Mouse (Mus musculus) liver, embryonic 11.5 days (tissue): ENCODE results near the gene 4930432M17Rik. TPM values are rescaled to one million over a fixed set of nuclear protein-coding genes. Genes with fewer than 3 reads are reported as not detected.

Experiments
- ATAC-seq: fragments of 200-750 bp; cut with Nextera tagmentation; replicated peaks from 2 replicates; pipeline ENCODE4 v1.8.0; 2017; ENCODE audit warnings: moderate number of reproducible peaks, mild to moderate bottlenecking, moderate TSS enrichment, moderate library complexity; ENCODE audit not compliant: low FRiP score
- DNase-seq: peaks from one replicate; pipeline ENCODE4 v3.0.0-alpha.2; 2017; ENCODE audit warnings: low spot score
- H3K27ac ChIP-seq: fragments of 300-500 bp; sonication (generic); 2 replicates; pipeline ENCODE4 v1.5.1; 2014; ENCODE audit warnings: mild to moderate bottlenecking, low read depth, low read length, control low read depth
- H3K27me3 ChIP-seq: fragments of 300-500 bp; sonication (generic); replicated peaks from 2 replicates; pipeline ENCODE4 v1.6.1; 2014; ENCODE audit warnings: low read length, mixed read lengths; ENCODE audit not compliant: control insufficient read depth, insufficient read depth
- H3K36me3 ChIP-seq: fragments of 300-500 bp; sonication (generic); 2 replicates; pipeline ENCODE4 v1.6.1; 2014; ENCODE audit warnings: mild to moderate bottlenecking, low read length, moderate library complexity, mixed read lengths; ENCODE audit not compliant: control insufficient read depth, insufficient read depth
- H3K4me1 ChIP-seq: fragments of 300-500 bp; sonication (generic); replicated peaks from 2 replicates; pipeline ENCODE4 v1.6.1; 2014; ENCODE audit warnings: low read length, mixed read lengths; ENCODE audit not compliant: control insufficient read depth, insufficient read depth
- H3K4me2 ChIP-seq: fragments of 300-500 bp; sonication (generic); 2 replicates; pipeline ENCODE4 v1.6.1; 2014; ENCODE audit warnings: mild to moderate bottlenecking, control low read depth, moderate library complexity
- H3K4me3 ChIP-seq: fragments of 300-500 bp; sonication (generic); 2 replicates; pipeline ENCODE4 v1.5.1; 2014; ENCODE audit warnings: low read depth, low read length, control low read depth
- H3K9ac ChIP-seq: fragments of 300-500 bp; sonication (generic); 2 replicates; pipeline ENCODE4 v1.6.1; 2014; ENCODE audit warnings: low read depth, low read length, control low read depth
- H3K9me3 ChIP-seq: fragments of 300-500 bp; sonication (generic); 2 replicates; pipeline ENCODE4 v1.6.1; 2016; ENCODE audit warnings: low read length, inconsistent platforms, mixed read lengths; ENCODE audit not compliant: control insufficient read depth
- WGBS: fragments of 180-500 bp; shearing (Covaris S2); extraction: QIAGEN DNeasy Blood & Tissue Kit; methylation state at CpG from one replicate; pipeline ENCODE4 v1.1.7; 2014; 5-methylcytosine and 5-hydroxymethylcytosine counted together
- polyA plus RNA-seq: library from polyadenylated mRNA; unstranded; fragments of >200 nt; fragmentation: Nextera tagmentation; extraction: Ambion mirVana; gene quantifications from 2 replicates; pipeline ENCODE4 v1.2.1, GENCODE M21; 2014

The 4930432M17Rik gene
- polyA plus RNA-seq, 1 experiment from 2014 or later: not detected

DNA sequence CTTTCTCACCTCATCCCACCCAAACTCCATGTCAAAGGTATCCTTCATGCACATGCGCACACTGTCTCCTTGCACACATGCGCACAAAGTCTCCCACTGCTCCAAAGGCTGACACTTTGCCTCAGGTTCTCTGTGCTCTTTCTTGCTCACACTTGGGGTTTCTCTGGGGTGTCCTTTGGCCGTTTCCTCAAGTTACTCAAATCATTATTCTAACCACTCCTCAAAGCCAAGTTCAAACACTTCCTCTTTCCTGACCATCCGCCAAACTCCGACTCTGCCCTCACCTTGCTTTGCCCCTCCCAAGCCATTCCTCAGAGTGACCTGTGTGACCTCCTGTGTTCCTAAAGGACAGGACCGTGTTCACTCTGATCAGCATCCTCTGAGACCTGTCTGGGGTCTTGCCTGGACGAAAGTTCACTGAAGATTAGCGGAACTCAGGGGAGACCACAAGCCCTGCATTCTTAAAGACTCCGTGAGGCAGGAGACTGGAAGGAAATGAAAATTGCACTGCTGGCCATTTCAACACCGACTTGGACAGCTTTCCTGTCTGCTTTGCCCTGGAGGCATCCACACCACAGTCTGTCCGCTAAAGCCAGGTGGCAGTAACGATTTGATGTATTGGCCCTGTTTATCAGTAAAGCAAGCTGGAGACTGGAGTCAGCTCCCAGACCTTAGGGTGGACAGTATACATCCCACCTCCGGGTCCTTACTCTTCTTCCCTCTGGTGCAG, 22.6 kb downstream of the 4930432M17Rik start:
- H3K4me1 ChIP-seq: peaks cover 3% of the 10 kb centered on the region; the same call in 1 of the 2 replicates
- H3K36me3 ChIP-seq: no peaks in the 10 kb centered on the region
- H3K9me3 ChIP-seq: no peaks in the 10 kb centered on the region
- 52% methylated on average over 13 of the region's 13 CpGs for WGBS
- no peak overlapping the region for H3K4me2 ChIP-seq
- no peak for ATAC-seq
- no peak overlapping the region for H3K4me3 ChIP-seq
- H3K9ac ChIP-seq: no peak overlapping the region
- H3K27me3 ChIP-seq: no peaks in the 10 kb centered on the region
- H3K27ac ChIP-seq: no peak overlapping the region
- no peak for DNase-seq

DNA sequence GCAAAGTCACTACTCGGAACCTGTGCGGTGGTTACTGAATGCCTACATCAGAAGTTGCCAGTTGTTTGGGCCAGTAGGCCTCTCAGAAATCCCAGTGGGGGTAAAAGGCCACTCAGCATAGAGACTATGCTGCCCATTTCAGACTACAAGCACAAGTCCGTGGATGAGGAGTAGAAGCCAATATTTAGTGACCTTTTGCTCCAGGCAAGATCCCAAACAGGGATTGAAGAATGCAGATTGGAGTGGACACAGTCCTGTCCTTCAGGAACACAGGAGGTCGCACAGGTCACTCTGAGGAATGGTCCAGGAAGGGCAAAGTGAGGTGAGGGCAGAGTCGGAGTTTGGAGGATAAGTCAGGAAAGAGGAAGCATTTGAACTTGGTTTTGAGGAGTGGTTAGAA, 23.2 kb downstream of the 4930432M17Rik start:
- 73% methylated on average over 5 of the region's 5 CpGs for WGBS
- no peak overlapping the region for H3K27ac ChIP-seq
- peaks cover 3% of the 10 kb centered on the region; the same call in 1 of the 2 replicates for H3K4me1 ChIP-seq
- H3K27me3 ChIP-seq: no peaks in the 10 kb centered on the region
- ATAC-seq (no peak), DNase-seq (no peak)
- no peak overlapping the region for H3K9ac ChIP-seq
- no peak overlapping the region for H3K4me2 ChIP-seq
- no peaks in the 10 kb centered on the region for H3K36me3 ChIP-seq
- H3K9me3 ChIP-seq: no peaks in the 10 kb centered on the region
- H3K4me3 ChIP-seq: no peak overlapping the region

DNA sequence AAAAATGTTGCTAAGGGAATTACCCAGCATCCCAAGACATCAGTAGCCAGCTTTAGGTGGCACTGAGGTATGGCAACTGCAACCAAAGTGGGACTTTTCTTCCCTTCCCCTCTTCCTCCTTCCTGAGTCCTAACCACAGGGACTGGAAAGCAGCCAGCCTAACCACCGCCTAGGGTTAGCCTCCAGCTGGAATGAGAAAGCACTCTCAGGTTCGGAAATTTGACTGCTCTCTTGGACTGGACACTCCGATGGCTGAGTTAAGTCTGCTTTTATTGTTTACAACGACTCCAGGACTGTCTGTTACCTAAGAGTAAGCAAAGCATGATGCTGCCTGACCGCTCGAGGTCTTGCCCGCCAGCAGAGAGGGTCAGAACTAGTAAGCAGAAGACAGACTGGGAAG, 26.6 kb downstream of the 4930432M17Rik start:
- H3K4me1 ChIP-seq: no peaks in the 10 kb centered on the region
- WGBS: 78% methylated on average over 7 of the region's 7 CpGs
- H3K36me3 ChIP-seq: no peaks in the 10 kb centered on the region
- ATAC-seq: no peak
- H3K9ac ChIP-seq: no peak overlapping the region
- no peaks in the 10 kb centered on the region for H3K27me3 ChIP-seq
- no peak overlapping the region for H3K4me2 ChIP-seq
- DNase-seq: no peak
- H3K4me3 ChIP-seq: no peak overlapping the region
- no peaks in the 10 kb centered on the region for H3K9me3 ChIP-seq
- H3K27ac ChIP-seq: no peak overlapping the region

DNA sequence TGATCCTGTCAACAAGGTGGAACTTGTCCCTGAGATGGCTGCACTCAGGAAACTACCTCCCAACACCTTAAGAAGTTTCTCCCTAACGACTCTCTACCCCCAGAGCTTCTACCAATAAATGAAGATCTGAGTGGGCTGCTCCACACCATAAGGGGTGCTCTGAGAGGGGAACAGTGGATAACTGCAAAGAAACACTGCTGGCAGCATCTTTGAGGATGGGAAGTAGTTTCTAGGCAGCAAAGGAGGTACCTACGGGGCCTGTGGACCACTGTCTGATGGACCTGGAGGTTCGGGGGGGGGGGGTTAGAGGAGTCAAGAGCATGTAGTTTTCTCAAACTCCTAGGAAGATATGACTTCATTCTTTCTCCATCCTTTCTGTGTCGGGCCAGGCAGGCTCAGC, 28.8 kb downstream of the 4930432M17Rik start:
- no peak for DNase-seq
- no peaks in the 10 kb centered on the region for H3K27me3 ChIP-seq
- no peak overlapping the region for H3K27ac ChIP-seq
- no peak overlapping the region for H3K9ac ChIP-seq
- no peaks in the 10 kb centered on the region for H3K36me3 ChIP-seq
- ATAC-seq: no peak
- no peak overlapping the region for H3K4me2 ChIP-seq
- no peaks in the 10 kb centered on the region for H3K9me3 ChIP-seq
- no peaks in the 10 kb centered on the region for H3K4me1 ChIP-seq
- 73% methylated on average over 4 of the region's 4 CpGs for WGBS
- no peak overlapping the region for H3K4me3 ChIP-seq

DNA sequence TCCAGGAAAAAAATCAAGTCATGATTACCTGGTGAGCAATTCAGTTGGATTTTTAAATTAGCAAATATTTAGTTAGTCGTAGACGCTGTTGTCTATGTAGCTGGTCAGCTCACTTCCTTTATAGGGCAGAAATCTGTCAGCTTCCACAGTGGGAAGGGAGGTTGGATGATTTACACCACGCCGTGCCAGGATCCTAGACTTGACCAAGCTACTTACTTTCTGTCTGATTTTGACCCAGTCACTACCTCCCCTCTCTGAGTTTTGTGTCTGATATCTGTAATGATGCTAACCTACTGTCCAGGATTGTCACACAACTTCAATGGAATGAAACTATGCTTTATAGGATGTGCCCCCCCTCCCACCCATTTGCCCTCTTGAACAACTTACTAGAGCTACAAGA, 29.3 kb downstream of the 4930432M17Rik start:
- Histone ChIP-seq H3K27me3 (no peaks in the 10 kb centered on the region), H3K9ac (no peak overlapping the region), H3K9me3 (no peaks in the 10 kb centered on the region), H3K36me3 (no peaks in the 10 kb centered on the region), H3K4me2 (no peak overlapping the region), H3K4me3 (no peak overlapping the region), H3K4me1 (no peaks in the 10 kb centered on the region), H3K27ac (no peak overlapping the region)
- ATAC-seq (no peak), DNase-seq (no peak)
- WGBS: 85% methylated on average over 4 of the region's 4 CpGs

DNA sequence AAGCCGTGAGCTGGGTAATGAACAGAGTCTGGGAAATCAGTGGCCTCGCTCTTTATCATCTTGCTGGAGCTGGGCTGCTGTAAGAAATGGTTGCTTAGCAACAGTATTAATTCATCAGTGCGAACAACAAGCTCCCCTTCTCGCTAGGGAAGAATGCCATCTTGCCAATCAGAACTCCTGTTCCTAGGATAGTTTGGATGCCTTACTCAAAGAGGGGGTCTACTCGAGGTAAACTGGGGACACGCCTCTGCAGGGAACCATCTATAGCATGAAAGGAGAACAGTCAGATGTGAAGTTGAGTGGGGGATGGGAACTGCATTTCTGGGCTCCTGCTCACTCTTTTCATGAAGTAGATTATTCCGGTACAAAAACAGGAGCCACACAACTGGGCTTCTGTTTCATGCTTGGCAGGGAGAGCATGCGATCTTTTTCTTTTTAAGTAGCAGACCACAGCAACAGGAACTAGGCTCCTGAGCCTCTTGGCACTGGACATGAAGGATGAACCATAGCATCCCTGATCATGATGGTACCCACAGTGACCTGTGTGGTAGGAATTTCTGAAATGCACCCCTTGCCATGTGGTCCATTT, 29.9 kb downstream of the 4930432M17Rik start:
- ATAC-seq: no peak
- H3K4me2 ChIP-seq: no peak overlapping the region
- H3K9me3 ChIP-seq: no peaks in the 10 kb centered on the region
- H3K4me3 ChIP-seq: no peak overlapping the region
- no peaks in the 10 kb centered on the region for H3K36me3 ChIP-seq
- H3K4me1 ChIP-seq: no peaks in the 10 kb centered on the region
- no peak overlapping the region for H3K9ac ChIP-seq
- no peak overlapping the region for H3K27ac ChIP-seq
- DNase-seq: no peak
- WGBS: 59% methylated on average over 8 of the region's 8 CpGs
- H3K27me3 ChIP-seq: no peaks in the 10 kb centered on the region

DNA sequence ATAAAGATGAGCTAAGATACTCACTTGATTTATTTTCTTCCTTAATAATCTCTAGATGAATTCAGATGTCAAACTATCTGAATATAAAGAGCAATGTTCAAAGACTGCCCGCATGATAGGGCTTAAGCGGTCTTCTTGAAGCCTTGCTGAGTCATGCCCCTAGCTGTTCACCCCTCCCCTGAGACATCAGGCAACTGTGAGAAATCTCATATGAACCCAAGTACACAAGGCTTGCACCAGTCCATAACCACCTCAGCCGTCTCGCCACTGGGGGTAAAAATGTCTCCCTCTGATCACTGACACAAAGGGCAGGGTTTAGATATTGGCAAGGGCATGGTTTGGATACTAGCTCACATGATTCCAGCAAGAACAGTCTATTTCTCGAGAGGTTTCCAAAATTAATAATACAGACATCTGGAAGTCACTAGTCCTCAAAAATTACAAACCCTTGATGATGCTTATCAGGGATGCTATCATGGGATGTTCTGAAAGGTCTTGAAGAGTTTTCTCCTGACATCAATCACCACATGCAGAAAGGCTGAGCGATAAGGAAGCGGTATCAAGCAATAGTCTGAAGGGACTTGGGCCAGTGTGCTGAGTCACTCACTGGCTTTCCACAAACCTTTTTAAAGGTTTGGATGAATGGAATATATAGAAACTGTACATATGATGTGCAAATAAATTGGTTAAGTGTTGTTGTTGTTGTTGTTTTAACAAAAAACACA, 32.8 kb downstream of the 4930432M17Rik start:
- no peak for ATAC-seq
- Histone ChIP-seq H3K4me1 (no peaks in the 10 kb centered on the region), H3K4me3 (no peak overlapping the region), H3K27me3 (no peaks in the 10 kb centered on the region), H3K9me3 (no peaks in the 10 kb centered on the region), H3K4me2 (no peak overlapping the region), H3K36me3 (no peaks in the 10 kb centered on the region), H3K9ac (no peak overlapping the region), H3K27ac (no peak overlapping the region)
- 74% methylated on average over 7 of the region's 7 CpGs for WGBS
- DNase-seq: no peak

DNA sequence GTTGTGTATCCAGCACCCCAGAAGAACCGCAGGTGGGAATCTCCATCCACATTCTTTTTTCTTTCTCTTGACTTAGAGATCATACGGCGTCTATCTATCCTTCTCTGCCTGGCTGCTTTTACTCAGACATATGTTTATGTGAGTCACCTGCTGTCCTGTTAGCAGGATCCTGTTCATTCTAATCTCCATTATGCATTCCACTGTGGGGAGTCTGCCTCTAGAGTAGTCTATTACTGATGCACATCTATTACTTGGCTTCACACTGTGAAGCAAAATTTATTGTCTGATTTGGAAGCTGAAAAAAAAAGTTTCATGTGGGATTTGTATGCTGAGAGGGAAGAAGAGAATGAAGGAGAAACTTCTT, 33.3 kb downstream of the 4930432M17Rik start:
- H3K4me3 ChIP-seq: no peak overlapping the region
- 78% methylated on average over 3 of the region's 3 CpGs for whole genome bisulfite sequencing
- H3K4me1 ChIP-seq: no peaks in the 10 kb centered on the region
- H3K4me2 ChIP-seq: no peak overlapping the region
- ATAC-seq (no peak), DNase-seq (no peak)
- no peak overlapping the region for H3K27ac ChIP-seq
- H3K27me3 ChIP-seq: no peaks in the 10 kb centered on the region
- H3K9ac ChIP-seq: no peak overlapping the region
- H3K36me3 ChIP-seq: no peaks in the 10 kb centered on the region
- no peaks in the 10 kb centered on the region for H3K9me3 ChIP-seq
